Mouse (Mus musculus): ENCODE results near the gene Llcfc1. TPM values are rescaled to one million over a fixed set of nuclear protein-coding genes. Genes with fewer than 3 reads are reported as not detected.

Llcfc1 gene
- not detected in 2 replicates for polyA plus RNA-seq (2014; fragmentation: Nextera tagmentation; extraction: Ambion mirVana)

GRCm38 (mm10) chr6:41684131-41684530 is at the start of gene Llcfc1:
Gene Llcfc1 (plus strand): TSS chr6:41684431.
- Histone ChIP-seq H3K9ac (replicated peaks; ENCODE audit: low read length) (no peak within 1 kb of the TSS), H3K4me2 (ENCODE audit: low read length) (no peak within 1 kb of the TSS), H3K4me3 (replicated peaks; ENCODE audit: low read depth, low read length) (no peak within 1 kb of the TSS), H3K27me3 (ENCODE audit: control insufficient read depth, insufficient read depth, low read length) (no peaks in the 10 kb centered on the region), H3K9me3 (ENCODE audit: control insufficient read depth, low read length) (no peaks in the 10 kb centered on the region), H3K27ac (replicated peaks; ENCODE audit: low read depth, low read length) (no peak within 1 kb of the TSS), H3K4me1 (ENCODE audit: control insufficient read depth, insufficient read depth, low read length) (no peaks in the 10 kb centered on the region), H3K36me3 (ENCODE audit: control insufficient read depth, insufficient read depth, low read length) (no peaks in the 10 kb centered on the region)
- DNase-seq = no peak
- WGBS = 87% methylated on average over 2 of the region's 2 CpGs
- no peak for ATAC-seq (ENCODE audit: low FRiP score, low TSS enrichment)

GRCm38 (mm10) chr6:41635211-41635610 is 49.0 kb upstream of the Llcfc1 start:
- H3K9ac ChIP-seq (replicated peaks; ENCODE audit: low read length) = no peak overlapping the region
- DNase-seq (peak; percentile 25), ATAC-seq (ENCODE audit: low FRiP score, low TSS enrichment) (no peak)
- no peaks in the 10 kb centered on the region for H3K27me3 ChIP-seq (ENCODE audit: control insufficient read depth, insufficient read depth, low read length)
- no peaks in the 10 kb centered on the region for H3K36me3 ChIP-seq (ENCODE audit: control insufficient read depth, insufficient read depth, low read length)
- H3K27ac ChIP-seq (replicated peaks; ENCODE audit: low read depth, low read length) = no peak overlapping the region
- WGBS = 47% methylated on average over 1 of the region's 1 CpGs
- H3K4me2 ChIP-seq (ENCODE audit: low read length) = no peak overlapping the region
- no peak overlapping the region for H3K4me3 ChIP-seq (replicated peaks; ENCODE audit: low read depth, low read length)
- no peaks in the 10 kb centered on the region for H3K4me1 ChIP-seq (ENCODE audit: control insufficient read depth, insufficient read depth, low read length)
- no peaks in the 10 kb centered on the region for H3K9me3 ChIP-seq (ENCODE audit: control insufficient read depth, low read length)

GRCm38 (mm10) chr6:41636178-41636577 is 48.1 kb upstream of the Llcfc1 start, which contains the start of gene Trpv6:
Gene Trpv6 (minus strand): TSS chr6:41636405.
- Histone ChIP-seq H3K4me3 (replicated peaks; ENCODE audit: low read depth, low read length) (no peak within 1 kb of the TSS), H3K36me3 (ENCODE audit: control insufficient read depth, insufficient read depth, low read length) (no peaks in the 10 kb centered on the region), H3K27me3 (ENCODE audit: control insufficient read depth, insufficient read depth, low read length) (no peaks in the 10 kb centered on the region), H3K4me2 (ENCODE audit: low read length) (no peak within 1 kb of the TSS), H3K27ac (replicated peaks; ENCODE audit: low read depth, low read length) (no peak within 1 kb of the TSS), H3K4me1 (ENCODE audit: control insufficient read depth, insufficient read depth, low read length) (no peaks in the 10 kb centered on the region), H3K9ac (replicated peaks; ENCODE audit: low read length) (no peak within 1 kb of the TSS), H3K9me3 (ENCODE audit: control insufficient read depth, low read length) (no peaks in the 10 kb centered on the region)
- no peak for ATAC-seq (ENCODE audit: low FRiP score, low TSS enrichment)
- 23% methylated on average over 5 of the region's 5 CpGs for WGBS
- DNase-seq = no peak

GRCm38 (mm10) chr6:41637393-41637792 is 46.8 kb upstream of the Llcfc1 start:
- Histone ChIP-seq H3K27me3 (ENCODE audit: control insufficient read depth, insufficient read depth, low read length) (no peaks in the 10 kb centered on the region), H3K4me3 (replicated peaks; ENCODE audit: low read depth, low read length) (no peak overlapping the region), H3K36me3 (ENCODE audit: control insufficient read depth, insufficient read depth, low read length) (no peaks in the 10 kb centered on the region), H3K9ac (replicated peaks; ENCODE audit: low read length) (no peak overlapping the region), H3K4me2 (ENCODE audit: low read length) (no peak overlapping the region), H3K27ac (replicated peaks; ENCODE audit: low read depth, low read length) (no peak overlapping the region), H3K4me1 (ENCODE audit: control insufficient read depth, insufficient read depth, low read length) (no peaks in the 10 kb centered on the region), H3K9me3 (ENCODE audit: control insufficient read depth, low read length) (no peaks in the 10 kb centered on the region)
- 15% methylated on average over 1 of the region's 1 CpGs for WGBS
- peak; percentile 63 for DNase-seq
- ATAC-seq (ENCODE audit: low FRiP score, low TSS enrichment) = peak; percentile 44; the same call in 1 of the 2 replicates

GRCm38 (mm10) chr6:41637927-41638506 is 46.2 kb upstream of the Llcfc1 start:
- H3K9me3 ChIP-seq (ENCODE audit: control insufficient read depth, low read length) = no peaks in the 10 kb centered on the region
- no peak for ATAC-seq (ENCODE audit: low FRiP score, low TSS enrichment)

GRCm38 (mm10) chr6:41640449-41640848 is 43.8 kb upstream of the Llcfc1 start:
- Histone ChIP-seq H3K27me3 (ENCODE audit: control insufficient read depth, insufficient read depth, low read length) (no peaks in the 10 kb centered on the region), H3K27ac (replicated peaks; ENCODE audit: low read depth, low read length) (no peak overlapping the region), H3K36me3 (ENCODE audit: control insufficient read depth, insufficient read depth, low read length) (no peaks in the 10 kb centered on the region), H3K4me2 (ENCODE audit: low read length) (no peak overlapping the region), H3K4me3 (replicated peaks; ENCODE audit: low read depth, low read length) (no peak overlapping the region), H3K9me3 (ENCODE audit: control insufficient read depth, low read length) (no peaks in the 10 kb centered on the region), H3K9ac (replicated peaks; ENCODE audit: low read length) (no peak overlapping the region), H3K4me1 (ENCODE audit: control insufficient read depth, insufficient read depth, low read length) (no peaks in the 10 kb centered on the region)
- DNase-seq = no peak
- 77% methylated on average over 3 of the region's 3 CpGs for WGBS
- no peak for ATAC-seq (ENCODE audit: low FRiP score, low TSS enrichment)

More at GRCm38 (mm10) chr6:41637927-41638506, 46.2 kb upstream of the Llcfc1 start:
- Histone ChIP-seq H3K9ac (replicated peaks; ENCODE audit: low read length) (no peak overlapping the region), H3K27ac (replicated peaks; ENCODE audit: low read depth, low read length) (no peak overlapping the region), H3K4me2 (ENCODE audit: low read length) (no peak overlapping the region), H3K36me3 (ENCODE audit: control insufficient read depth, insufficient read depth, low read length) (no peaks in the 10 kb centered on the region), H3K4me1 (ENCODE audit: control insufficient read depth, insufficient read depth, low read length) (no peaks in the 10 kb centered on the region), H3K4me3 (replicated peaks; ENCODE audit: low read depth, low read length) (no peak overlapping the region), H3K27me3 (ENCODE audit: control insufficient read depth, insufficient read depth, low read length) (no peaks in the 10 kb centered on the region)
- WGBS = 82% methylated on average over 6 of the region's 6 CpGs
- DNase-seq = no peak

GRCm38 (mm10) chr6:41641173-41641866 is 42.9 kb upstream of the Llcfc1 start:
- no peaks in the 10 kb centered on the region for H3K27me3 ChIP-seq (ENCODE audit: control insufficient read depth, insufficient read depth, low read length)
- H3K4me2 ChIP-seq (ENCODE audit: low read length) = no peak overlapping the region
- ATAC-seq (ENCODE audit: low FRiP score, low TSS enrichment) (no peak), DNase-seq (no peak)
- no peaks in the 10 kb centered on the region for H3K4me1 ChIP-seq (ENCODE audit: control insufficient read depth, insufficient read depth, low read length)
- no peak overlapping the region for H3K27ac ChIP-seq (replicated peaks; ENCODE audit: low read depth, low read length)
- no peak overlapping the region for H3K9ac ChIP-seq (replicated peaks; ENCODE audit: low read length)
- no peak overlapping the region for H3K4me3 ChIP-seq (replicated peaks; ENCODE audit: low read depth, low read length)
- H3K36me3 ChIP-seq (ENCODE audit: control insufficient read depth, insufficient read depth, low read length) = no peaks in the 10 kb centered on the region
- H3K9me3 ChIP-seq (ENCODE audit: control insufficient read depth, low read length) = no peaks in the 10 kb centered on the region
- WGBS = 88% methylated on average over 6 of the region's 6 CpGs

GRCm38 (mm10) chr6:41642765-41643164 is 41.5 kb upstream of the Llcfc1 start:
- H3K36me3 ChIP-seq (ENCODE audit: control insufficient read depth, insufficient read depth, low read length) = no peaks in the 10 kb centered on the region
- DNase-seq (no peak), ATAC-seq (ENCODE audit: low FRiP score, low TSS enrichment) (no peak)
- H3K27me3 ChIP-seq (ENCODE audit: control insufficient read depth, insufficient read depth, low read length) = no peaks in the 10 kb centered on the region
- WGBS = 90% methylated on average over 4 of the region's 4 CpGs
- no peak overlapping the region for H3K4me2 ChIP-seq (ENCODE audit: low read length)
- no peak overlapping the region for H3K9ac ChIP-seq (replicated peaks; ENCODE audit: low read length)
- no peaks in the 10 kb centered on the region for H3K9me3 ChIP-seq (ENCODE audit: control insufficient read depth, low read length)
- H3K4me1 ChIP-seq (ENCODE audit: control insufficient read depth, insufficient read depth, low read length) = no peaks in the 10 kb centered on the region
- no peak overlapping the region for H3K4me3 ChIP-seq (replicated peaks; ENCODE audit: low read depth, low read length)
- no peak overlapping the region for H3K27ac ChIP-seq (replicated peaks; ENCODE audit: low read depth, low read length)

- Histone ChIP-seq H3K27me3 (ENCODE audit: control insufficient read depth, insufficient read depth, low read length) (no peaks in the 10 kb centered on the region), H3K9ac (replicated peaks; ENCODE audit: low read length) (no peak overlapping the region), H3K4me3 (replicated peaks; ENCODE audit: low read depth, low read length) (no peak overlapping the region), H3K9me3 (ENCODE audit: control insufficient read depth, low read length) (no peaks in the 10 kb centered on the region), H3K4me2 (ENCODE audit: low read length) (no peak overlapping the region), H3K4me1 (ENCODE audit: control insufficient read depth, insufficient read depth, low read length) (no peaks in the 10 kb centered on the region), H3K27ac (replicated peaks; ENCODE audit: low read depth, low read length) (no peak overlapping the region), H3K36me3 (ENCODE audit: control insufficient read depth, insufficient read depth, low read length) (no peaks in the 10 kb centered on the region)
- ATAC-seq (ENCODE audit: low FRiP score, low TSS enrichment) = no peak
- WGBS = 93% methylated on average over 3 of the region's 3 CpGs
- DNase-seq = no peak
Measured at GRCm38 (mm10) chr6:41643227-41643626, 41.0 kb upstream of the Llcfc1 start.

Data from midbrain, embryonic 14.5 days (tissue).